In genomic region chr2:156142820-156143219, GRCm38 (mm10) we compare ENCODE assay signal across 9 mouse cellular contexts. TPM values are rescaled to one million over a fixed set of nuclear protein-coding genes. Genes with fewer than 3 reads are reported as not detected.
DNase-seq lines count a peak whose midpoint lies in the region; ATAC-seq and TF ChIP-seq lines count a peak whose summit lies in the region.
"Had no signal": no experiment of that assay in that cellular context is flagged by ENCODE, and none has a peak within 500 bp of the region (broad histone marks: within the 10 kb centered on the region; RNA-seq: fewer than 3 reads in every experiment).

No protein-coding gene starts in this region.

- ATAC-seq in heart, postnatal 0 days (ENCODE audit: insufficient read depth, low read depth) = no peak
- ATAC-seq in hindbrain, embryonic 15.5 days (ENCODE audit: low FRiP score, low read depth) = no peak
- no peak for ATAC-seq in midbrain, embryonic 15.5 days (replicated peaks)
- ATAC-seq in granulocyte monocyte progenitor cell, adult 5-6 weeks (replicated peaks; ENCODE audit: poor library complexity, severe bottlenecking) = no peak

- no peak for DNase-seq in heart, postnatal 0 days (ENCODE audit: low spot score)
- DNase-seq in heart, adult 18-20 months = no peak
- peak; percentile 33 for DNase-seq in NIH3T3 (ENCODE audit: low read depth)
- DNase-seq in cerebellum, adult 11-12 months = no peak
- DNase-seq in urinary bladder, adult 18-20 months (ENCODE audit: low spot score in 2 of 2) = no peak
- DNase-seq: lung, postnatal 36 days had no signal

- no peak overlapping the region for H3K27ac ChIP-seq in heart, postnatal 0 days (ENCODE audit: low read depth)
- peak overlapping the region; percentile 95; the same call in 1 of the 2 replicates for H3K27ac ChIP-seq in hindbrain, embryonic 15.5 days (replicated peaks)
- H3K27ac ChIP-seq in midbrain, embryonic 15.5 days = peak overlapping the region; percentile 92; the same call in 1 of the 2 replicates

- peaks cover 4% of the 10 kb centered on the region; the same call in 1 of the 2 replicates for H3K4me1 ChIP-seq in heart, postnatal 0 days (ENCODE audit: control insufficient read depth, insufficient read depth)
- H3K4me1 ChIP-seq in hindbrain, embryonic 15.5 days (replicated peaks) = peaks cover 23% of the 10 kb centered on the region
- H3K4me1 ChIP-seq in midbrain, embryonic 15.5 days = peaks cover 19% of the 10 kb centered on the region

- H3K27me3 ChIP-seq in heart, postnatal 0 days (ENCODE audit: control insufficient read depth, insufficient read depth, low read length) = no peaks in the 10 kb centered on the region
- no peaks in the 10 kb centered on the region for H3K27me3 ChIP-seq in hindbrain, embryonic 15.5 days
- no peaks in the 10 kb centered on the region for H3K27me3 ChIP-seq in midbrain, embryonic 15.5 days (replicated peaks)

- H3K36me3 ChIP-seq in heart, postnatal 0 days (replicated peaks; ENCODE audit: control insufficient read depth, insufficient read depth, low read length) = peaks cover 43% of the 10 kb centered on the region
- peaks cover 18% of the 10 kb centered on the region for H3K36me3 ChIP-seq in hindbrain, embryonic 15.5 days
- peaks cover 15% of the 10 kb centered on the region for H3K36me3 ChIP-seq in midbrain, embryonic 15.5 days (replicated peaks)

- TF ChIP-seq EP300 in heart, postnatal 0 days (IDR thresholded peaks at IDR 0.05; ENCODE audit: low read depth) = no peak

- 0 out of 2 replicates have a peak, but pooled peaks have one; percentile 3 for TF ChIP-seq CTCF in heart, postnatal 0 days (IDR thresholded peaks at IDR 0.05; ENCODE audit: low read depth)

- 81% methylated on average over 2 of the region's 2 CpGs for WGBS in heart, postnatal 0 days
- 87% methylated on average over 2 of the region's 2 CpGs for WGBS in hindbrain, embryonic 15.5 days
- WGBS in midbrain, embryonic 15.5 days = 77% methylated on average over 2 of the region's 2 CpGs

- peak overlapping the region; percentile 73 for H3K4me2 ChIP-seq in heart, postnatal 0 days (ENCODE audit: low read depth, low read length)
- peak overlapping the region; percentile 84 for H3K4me2 ChIP-seq in hindbrain, embryonic 15.5 days
- H3K4me2 ChIP-seq in midbrain, embryonic 15.5 days = peak overlapping the region; percentile 72

- H3K9me3 ChIP-seq in heart, postnatal 0 days (replicated peaks; ENCODE audit: control insufficient read depth, low read length) = no peaks in the 10 kb centered on the region
- no peaks in the 10 kb centered on the region for H3K9me3 ChIP-seq in hindbrain, embryonic 15.5 days
- H3K9me3 ChIP-seq in midbrain, embryonic 15.5 days = no peaks in the 10 kb centered on the region

- H3K4me3 ChIP-seq in heart, postnatal 0 days (ENCODE audit: low read depth, low read length) = peak overlapping the region; percentile 60; the same call in 1 of the 2 replicates
- H3K4me3 ChIP-seq in hindbrain, embryonic 15.5 days = peak overlapping the region; percentile 93
- H3K4me3 ChIP-seq in midbrain, embryonic 15.5 days = peak overlapping the region; percentile 82

- H3K9ac ChIP-seq in heart, postnatal 0 days (replicated peaks; ENCODE audit: low read depth, low read length) = peak overlapping the region; percentile 71; the same call in 1 of the 2 replicates
- H3K9ac ChIP-seq in hindbrain, embryonic 15.5 days = peak overlapping the region; percentile 93; the same call in 1 of the 2 replicates
- peak overlapping the region; percentile 76; the same call in 1 of the 2 replicates for H3K9ac ChIP-seq in midbrain, embryonic 15.5 days

RNA-seq across cellular contexts. Expression of gene Romo1, which starts 1.0 kb away (rescaled TPM):
- 113 and 154 TPM in 2 replicates for total RNA-seq in heart, postnatal 0 days (2014; rRNA removed; ENCODE audit: low replicate concordance)
- polyA plus RNA-seq in heart, postnatal 0 days (2015; fragmentation: Nextera tagmentation; extraction: Ambion mirVana) = 607 and 610 TPM in 2 replicates
- 100 to 1,000 TPM; 383 to 389 TPM for total RNA-seq in heart, adult 18-20 months (2021)
- polyA plus RNA-seq in hindbrain, embryonic 15.5 days (2015; fragmentation: Nextera tagmentation; extraction: Ambion mirVana) = 439 and 455 TPM in 2 replicates
- polyA plus RNA-seq in midbrain, embryonic 15.5 days (2015; fragmentation: Nextera tagmentation; extraction: Ambion mirVana) = 377 and 400 TPM in 2 replicates
- total RNA-seq in granulocyte monocyte progenitor cell, adult 5-6 weeks (2014; fragmentation: Nextera tagmentation) = 174 and 217 TPM in 2 replicates
- 28.9 and 38.1 TPM in 2 replicates for total RNA-seq in granulocyte monocyte progenitor cell, adult 5-6 weeks (2017)

RNA-seq across cellular contexts. Expression of gene Nfs1, which starts 1.2 kb away (rescaled TPM):
- total RNA-seq in heart, postnatal 0 days (2014; rRNA removed; ENCODE audit: low replicate concordance) = 104 and 106 TPM in 2 replicates
- polyA plus RNA-seq in heart, postnatal 0 days (2015; fragmentation: Nextera tagmentation; extraction: Ambion mirVana) = 71.4 and 75.1 TPM in 2 replicates
- 10 to 100 TPM; 93.7 to 97.1 TPM for total RNA-seq in heart, adult 18-20 months (2021)
- 33.9 and 35.2 TPM in 2 replicates for polyA plus RNA-seq in hindbrain, embryonic 15.5 days (2015; fragmentation: Nextera tagmentation; extraction: Ambion mirVana)
- polyA plus RNA-seq in midbrain, embryonic 15.5 days (2015; fragmentation: Nextera tagmentation; extraction: Ambion mirVana) = 35.4 and 35.8 TPM in 2 replicates
- 57.3 and 66.6 TPM in 2 replicates for total RNA-seq in granulocyte monocyte progenitor cell, adult 5-6 weeks (2014; fragmentation: Nextera tagmentation)
- 38.8 and 41.6 TPM in 2 replicates for total RNA-seq in granulocyte monocyte progenitor cell, adult 5-6 weeks (2017)

RNA-seq across cellular contexts. Expression of gene Gm28036, which starts 15.9 kb away (rescaled TPM):
- total RNA-seq in heart, postnatal 0 days (2014; rRNA removed; ENCODE audit: low replicate concordance) = 25.7 and 36.5 TPM in 2 replicates
- 4.1 and 6.2 TPM in 2 replicates for polyA plus RNA-seq in heart, postnatal 0 days (2015; fragmentation: Nextera tagmentation; extraction: Ambion mirVana)
- 10 to 100 TPM in 1 of 2 experiments, 1 to 10 TPM in 1; 6.5 to 12.3 TPM for total RNA-seq in heart, adult 18-20 months (2021)
- 16.0 and 19.6 TPM in 2 replicates for polyA plus RNA-seq in hindbrain, embryonic 15.5 days (2015; fragmentation: Nextera tagmentation; extraction: Ambion mirVana)
- polyA plus RNA-seq in midbrain, embryonic 15.5 days (2015; fragmentation: Nextera tagmentation; extraction: Ambion mirVana) = 15.6 and 20.9 TPM in 2 replicates
- 11.6 and 29.4 TPM in 2 replicates for total RNA-seq in granulocyte monocyte progenitor cell, adult 5-6 weeks (2014; fragmentation: Nextera tagmentation)
- 27.0 and 32.3 TPM in 2 replicates for total RNA-seq in granulocyte monocyte progenitor cell, adult 5-6 weeks (2017)

RNA-seq across cellular contexts. Expression of gene Rbm12, which starts 31.0 kb away (rescaled TPM):
- total RNA-seq in heart, postnatal 0 days (2014; rRNA removed; ENCODE audit: low replicate concordance) = 33.2 and 35.0 TPM in 2 replicates
- polyA plus RNA-seq in heart, postnatal 0 days (2015; fragmentation: Nextera tagmentation; extraction: Ambion mirVana) = 8.8 and 9.5 TPM in 2 replicates
- 10 to 100 TPM; 11.3 to 12.3 TPM for total RNA-seq in heart, adult 18-20 months (2021)
- polyA plus RNA-seq in hindbrain, embryonic 15.5 days (2015; fragmentation: Nextera tagmentation; extraction: Ambion mirVana) = 17.7 and 23.0 TPM in 2 replicates
- 25.8 and 26.6 TPM in 2 replicates for polyA plus RNA-seq in midbrain, embryonic 15.5 days (2015; fragmentation: Nextera tagmentation; extraction: Ambion mirVana)
- 28.6 and 49.6 TPM in 2 replicates for total RNA-seq in granulocyte monocyte progenitor cell, adult 5-6 weeks (2014; fragmentation: Nextera tagmentation)
- total RNA-seq in granulocyte monocyte progenitor cell, adult 5-6 weeks (2017) = 40.2 and 53.5 TPM in 2 replicates

RNA-seq across cellular contexts. Expression of gene Cpne1, which starts 31.1 kb away (rescaled TPM):
- total RNA-seq in heart, postnatal 0 days (2014; rRNA removed; ENCODE audit: low replicate concordance) = 47.5 and 55.5 TPM in 2 replicates
- 18.3 and 18.6 TPM in 2 replicates for polyA plus RNA-seq in heart, postnatal 0 days (2015; fragmentation: Nextera tagmentation; extraction: Ambion mirVana)
- 10 to 100 TPM; 11.2 to 12.1 TPM for total RNA-seq in heart, adult 18-20 months (2021)
- polyA plus RNA-seq in hindbrain, embryonic 15.5 days (2015; fragmentation: Nextera tagmentation; extraction: Ambion mirVana) = 26.9 and 28.7 TPM in 2 replicates
- polyA plus RNA-seq in midbrain, embryonic 15.5 days (2015; fragmentation: Nextera tagmentation; extraction: Ambion mirVana) = 27.5 and 29.6 TPM in 2 replicates
- total RNA-seq in granulocyte monocyte progenitor cell, adult 5-6 weeks (2014; fragmentation: Nextera tagmentation) = 34.2 and 51.5 TPM in 2 replicates
- 14.7 and 16.5 TPM in 2 replicates for total RNA-seq in granulocyte monocyte progenitor cell, adult 5-6 weeks (2017)
